In the genomic region with DNA sequence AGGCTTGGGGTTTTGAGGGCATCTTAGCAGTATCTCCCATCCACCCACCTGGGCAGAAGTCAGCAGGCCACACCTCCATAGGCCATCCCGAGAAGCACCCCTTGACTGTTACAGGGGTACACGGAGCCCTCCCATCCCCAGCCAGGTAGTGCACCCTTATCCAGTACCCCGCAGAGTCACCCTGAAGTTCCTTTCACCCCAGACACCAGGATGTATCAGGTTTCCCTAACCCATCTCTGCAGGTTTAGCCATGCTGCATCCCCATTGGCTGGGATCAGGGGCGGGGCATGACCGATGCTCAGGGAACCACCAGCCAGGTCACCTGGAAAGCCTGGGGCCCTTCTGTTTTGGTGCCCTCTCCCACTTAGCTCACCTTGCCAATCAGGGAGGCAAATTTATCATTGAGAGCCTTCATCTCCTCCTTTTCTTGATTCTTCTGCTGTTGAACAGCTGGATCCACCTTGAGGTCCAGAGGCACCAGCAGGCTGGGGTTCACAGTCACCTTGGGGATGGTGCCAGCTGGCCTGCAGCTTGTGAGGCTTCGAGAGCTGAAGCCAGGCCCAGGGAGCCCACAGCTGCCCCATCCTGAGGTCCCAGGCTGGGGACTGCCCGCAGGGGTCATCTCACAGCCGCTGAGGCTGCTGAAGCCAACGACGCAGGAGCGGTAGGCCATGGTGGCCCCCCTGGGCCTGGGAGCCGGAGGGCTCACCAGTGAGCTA, we compare ENCODE assay signal across 11 mouse cellular contexts. TPM values are rescaled to one million over a fixed set of nuclear protein-coding genes. Genes with fewer than 3 reads are reported as not detected.
DNase-seq lines count a peak whose midpoint lies in the region; ATAC-seq and TF ChIP-seq lines count a peak whose summit lies in the region.
"Had no signal": no experiment of that assay in that cellular context is flagged by ENCODE, and none has a peak within 500 bp of the region (broad histone marks: within the 10 kb centered on the region; RNA-seq: fewer than 3 reads in every experiment).

No protein-coding gene starts in this region.

- peak overlapping the region; percentile 94 for H3K27ac ChIP-seq in heart, embryonic 13.5 days (replicated peaks)
- H3K27ac ChIP-seq in lung, postnatal 0 days (ENCODE audit: low read length), result peak overlapping the region; percentile 94
- no peak overlapping the region for H3K27ac ChIP-seq in forebrain, embryonic 16.5 days (ENCODE audit: low read length)
- H3K27ac ChIP-seq: neural tube, embryonic 12.5 days had no signal

- DNase-seq in kidney, adult 11 months, result peak; percentile 40
- no peak for DNase-seq in kidney, postnatal 4 days
- peak; percentile 80 for DNase-seq in adrenal gland, adult 2 months
- DNase-seq in lung, postnatal 0 days (ENCODE audit: low spot score), result peak; percentile 41
- no peak for DNase-seq in right cerebral cortex, postnatal 36 days (ENCODE audit: low spot score in 2 of 2)
- no peak for DNase-seq in spleen, adult 18-20 months
- DNase-seq: cerebellum, adult 8-10 months had no signal

- no peaks in the 10 kb centered on the region for H3K36me3 ChIP-seq in heart, embryonic 13.5 days
- H3K36me3 ChIP-seq in lung, postnatal 0 days (ENCODE audit: insufficient read depth, low read length), result no peaks in the 10 kb centered on the region
- H3K36me3 ChIP-seq in forebrain, embryonic 16.5 days (ENCODE audit: control insufficient read depth, insufficient read depth), result no peaks in the 10 kb centered on the region
- H3K36me3 ChIP-seq: neural tube, embryonic 12.5 days had no signal

- peaks cover 11% of the 10 kb centered on the region; the same call in 1 of the 2 replicates for H3K27me3 ChIP-seq in heart, embryonic 13.5 days (replicated peaks)
- no peaks in the 10 kb centered on the region for H3K27me3 ChIP-seq in lung, postnatal 0 days (replicated peaks; ENCODE audit: insufficient read depth, low read length)
- no peaks in the 10 kb centered on the region for H3K27me3 ChIP-seq in forebrain, embryonic 16.5 days (replicated peaks; ENCODE audit: control insufficient read depth, insufficient read depth, low read length)
- H3K27me3 ChIP-seq: neural tube, embryonic 12.5 days had no signal

- H3K4me1 ChIP-seq in heart, embryonic 13.5 days, result peaks cover 96% of the 10 kb centered on the region
- peaks cover 40% of the 10 kb centered on the region for H3K4me1 ChIP-seq in lung, postnatal 0 days (ENCODE audit: insufficient read depth, low read depth, low read length)
- 0 out of 2 replicates have a peak, but pooled peaks cover 5% of the 10 kb centered on the region for H3K4me1 ChIP-seq in forebrain, embryonic 16.5 days (replicated peaks; ENCODE audit: control insufficient read depth, insufficient read depth, low read length)
- H3K4me1 ChIP-seq: neural tube, embryonic 12.5 days had no signal

- peak overlapping the region; percentile 56 for H3K4me2 ChIP-seq in heart, embryonic 13.5 days
- peak overlapping the region; percentile 40 for H3K4me2 ChIP-seq in lung, postnatal 0 days (replicated peaks; ENCODE audit: low read depth, low read length)
- no peak overlapping the region for H3K4me2 ChIP-seq in forebrain, embryonic 16.5 days (ENCODE audit: low read length)
- H3K4me2 ChIP-seq: neural tube, embryonic 12.5 days had no signal

- 46% methylated on average over 12 of the region's 12 CpGs for WGBS in heart, embryonic 13.5 days
- WGBS in lung, postnatal 0 days, result 32% methylated on average over 12 of the region's 12 CpGs
- WGBS in forebrain, embryonic 16.5 days, result 35% methylated on average over 12 of the region's 12 CpGs

- peak overlapping the region; percentile 16; the same call in 1 of the 2 replicates for H3K4me3 ChIP-seq in heart, embryonic 13.5 days
- H3K4me3 ChIP-seq in lung, postnatal 0 days (ENCODE audit: low read depth, low read length), result no peak overlapping the region
- H3K4me3 ChIP-seq in forebrain, embryonic 16.5 days (replicated peaks; ENCODE audit: low read length), result no peak overlapping the region
- H3K4me3 ChIP-seq: neural tube, embryonic 12.5 days had no signal

- TF ChIP-seq EP300 in lung, postnatal 0 days (IDR thresholded peaks at IDR 0.05), result no peak

- peak overlapping the region; percentile 76 for H3K9ac ChIP-seq in heart, embryonic 13.5 days
- peak overlapping the region; percentile 29 for H3K9ac ChIP-seq in lung, postnatal 0 days (replicated peaks; ENCODE audit: low read depth)
- no peak overlapping the region for H3K9ac ChIP-seq in forebrain, embryonic 16.5 days (replicated peaks; ENCODE audit: low read depth, low read length)
- H3K9ac ChIP-seq: neural tube, embryonic 12.5 days had no signal

- no peaks in the 10 kb centered on the region for H3K9me3 ChIP-seq in heart, embryonic 13.5 days
- H3K9me3 ChIP-seq in lung, postnatal 0 days (ENCODE audit: low read length), result no peaks in the 10 kb centered on the region
- no peaks in the 10 kb centered on the region for H3K9me3 ChIP-seq in forebrain, embryonic 16.5 days (ENCODE audit: control insufficient read depth, low read length)
- H3K9me3 ChIP-seq: neural tube, embryonic 12.5 days had no signal

- no peak for ATAC-seq in heart, embryonic 13.5 days (ENCODE audit: extremely low read depth, insufficient number of reproducible peaks, low FRiP score, low TSS enrichment)
- peak; percentile 15; the same call in 1 of the 2 replicates for ATAC-seq in lung, postnatal 0 days
- ATAC-seq in forebrain, embryonic 16.5 days, result no peak

- TF ChIP-seq CTCF in lung, postnatal 0 days (IDR thresholded peaks at IDR 0.05), result no peak

RNA-seq across cellular contexts. Expression of a gene that starts 0.4 kb away (rescaled TPM):
- total RNA-seq in adrenal gland, adult 2 months (2021), result 1 to 10 TPM; 3.6 TPM
- polyA plus RNA-seq in adrenal gland, adult 2 months (2012; rRNA removed), result 1.9 and 2.3 TPM in 2 replicates
- 7.8 and 7.9 TPM in 2 replicates for polyA plus RNA-seq in heart, embryonic 13.5 days (2015; fragmentation: Nextera tagmentation; extraction: Ambion mirVana)
- 19.6 and 26.3 TPM in 2 replicates for polyA plus RNA-seq in lung, postnatal 0 days (2015; fragmentation: Nextera tagmentation; extraction: Ambion mirVana)
- polyA plus RNA-seq in forebrain, embryonic 16.5 days (2015; fragmentation: Nextera tagmentation; extraction: Ambion mirVana), result 0.13 and 0.14 TPM in 2 replicates
- polyA plus RNA-seq: neural tube, embryonic 12.5 days had no signal

RNA-seq across cellular contexts. Expression of a gene that starts 41.3 kb away (rescaled TPM):
- 1 to 10 TPM; 2.1 to 3.2 TPM for total RNA-seq in adrenal gland, adult 2 months (2021)
- polyA plus RNA-seq in adrenal gland, adult 2 months (2012; rRNA removed), result 0.76 and 1.2 TPM in 2 replicates
- polyA plus RNA-seq in heart, embryonic 13.5 days (2015; fragmentation: Nextera tagmentation; extraction: Ambion mirVana), result 20.6 and 26.7 TPM in 2 replicates
- polyA plus RNA-seq in lung, postnatal 0 days (2015; fragmentation: Nextera tagmentation; extraction: Ambion mirVana), result 430 and 463 TPM in 2 replicates
- polyA plus RNA-seq in forebrain, embryonic 16.5 days (2015; fragmentation: Nextera tagmentation; extraction: Ambion mirVana), result 0.62 and 0.88 TPM in 2 replicates
- total RNA-seq: left cerebral cortex, postnatal 10 days had no signal

Comparison
In these comparisons a context has a peak if more than half of its experiments do, and no peak if none do; other contexts are left out.
1. DNase-seq: peak in kidney, adult 11 months (single experiment), adrenal gland, adult 2 months (single experiment) and lung, postnatal 0 days (single experiment); none in kidney, postnatal 4 days (0 of 2), right cerebral cortex, postnatal 36 days (0 of 2) and spleen, adult 18-20 months (0 of 2).